Mouse (Mus musculus): ENCODE measurements around the gene Atxn7l1.
A peak's percentile ranks its signal among the peaks of the same experiment; 100 is the strongest.

Atxn7l1 gene

DNA sequence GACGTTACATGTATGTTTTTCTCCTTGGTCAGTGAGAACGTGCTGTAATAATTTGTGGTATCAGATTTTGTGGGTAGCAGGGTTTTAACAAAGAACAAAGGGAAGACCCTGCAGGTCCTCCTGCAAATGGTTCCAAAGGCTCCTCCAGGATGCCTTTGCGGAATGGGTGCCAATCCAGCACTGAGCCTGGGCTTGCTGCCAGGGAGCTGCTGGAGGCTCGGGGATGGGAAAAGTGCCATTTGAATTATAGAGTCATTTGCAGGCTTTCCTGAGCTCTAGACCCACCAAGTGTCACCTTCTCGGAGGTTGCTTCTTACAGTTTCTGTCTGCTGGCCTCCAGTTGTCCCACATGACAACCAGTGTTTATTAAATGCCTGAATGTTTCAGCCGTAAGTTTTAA is 213.2 kb downstream of the Atxn7l1 start:
- DNase-seq (ENCODE audit: low spot score in 2 of 2): peak; percentile 31 to 85

DNA sequence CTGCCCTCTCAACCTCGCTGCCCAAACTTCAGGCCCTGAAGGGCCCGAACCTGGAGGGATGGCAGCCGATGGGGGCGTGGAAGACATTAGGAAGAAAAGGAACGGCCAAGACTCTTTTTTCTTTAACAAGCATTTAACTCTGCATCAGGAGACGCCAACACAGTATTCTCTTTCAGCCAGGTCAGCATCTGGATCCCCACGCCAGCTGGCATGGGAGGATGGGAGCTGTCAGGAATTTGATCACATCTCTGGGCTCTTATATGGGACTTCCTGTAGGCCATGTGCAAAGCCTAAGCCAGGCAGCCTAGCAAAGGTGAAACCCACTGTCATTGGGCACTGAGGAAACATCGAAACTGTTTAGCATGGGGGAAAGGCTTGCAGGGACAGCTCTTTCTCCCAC is 217.0 kb downstream of the Atxn7l1 start:
- DNase-seq (ENCODE audit: low spot score in 2 of 2): no peak

DNA sequence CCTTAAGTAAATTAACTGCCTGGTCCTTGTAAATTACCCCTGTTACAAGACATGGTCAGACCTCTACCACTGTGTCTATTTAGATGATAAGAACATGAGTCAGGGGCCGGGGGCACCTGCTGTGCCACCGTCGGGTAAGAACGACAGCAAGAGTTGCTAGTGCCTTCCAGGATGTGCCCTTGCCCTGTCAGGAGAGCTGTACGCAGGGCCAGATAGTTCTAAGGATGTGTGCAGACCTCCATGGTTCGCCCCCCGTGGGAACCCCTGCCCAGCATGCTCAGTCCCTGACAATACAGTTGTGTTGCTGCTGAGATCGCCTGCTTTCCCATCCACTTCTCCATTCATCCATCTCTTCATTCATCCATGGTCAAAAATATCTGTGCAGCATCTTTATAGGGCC is 217.6 kb downstream of the Atxn7l1 start:
- no peak for DNase-seq (ENCODE audit: low spot score in 2 of 2)

DNA sequence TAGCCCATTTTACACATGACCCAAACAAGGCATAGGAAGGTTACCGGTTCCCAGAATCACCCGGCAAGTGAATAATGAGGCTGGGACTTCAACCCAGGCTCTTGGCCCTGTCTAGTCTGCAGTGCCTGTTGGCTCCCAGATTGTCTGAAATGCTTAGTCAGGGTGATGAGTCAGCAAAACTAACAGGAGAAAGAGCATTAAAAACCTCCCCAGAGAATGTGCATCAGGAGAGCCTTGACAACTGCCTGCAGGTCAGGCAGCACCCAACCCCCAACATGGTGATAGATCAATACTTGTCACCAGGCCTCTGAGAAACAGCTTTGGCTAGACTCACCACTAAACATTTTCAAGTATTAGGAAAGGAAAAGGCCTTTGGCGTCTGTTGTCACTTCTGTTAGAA is 222.1 kb downstream of the Atxn7l1 start:
- no peak for DNase-seq (ENCODE audit: low spot score in 2 of 2)

DNA sequence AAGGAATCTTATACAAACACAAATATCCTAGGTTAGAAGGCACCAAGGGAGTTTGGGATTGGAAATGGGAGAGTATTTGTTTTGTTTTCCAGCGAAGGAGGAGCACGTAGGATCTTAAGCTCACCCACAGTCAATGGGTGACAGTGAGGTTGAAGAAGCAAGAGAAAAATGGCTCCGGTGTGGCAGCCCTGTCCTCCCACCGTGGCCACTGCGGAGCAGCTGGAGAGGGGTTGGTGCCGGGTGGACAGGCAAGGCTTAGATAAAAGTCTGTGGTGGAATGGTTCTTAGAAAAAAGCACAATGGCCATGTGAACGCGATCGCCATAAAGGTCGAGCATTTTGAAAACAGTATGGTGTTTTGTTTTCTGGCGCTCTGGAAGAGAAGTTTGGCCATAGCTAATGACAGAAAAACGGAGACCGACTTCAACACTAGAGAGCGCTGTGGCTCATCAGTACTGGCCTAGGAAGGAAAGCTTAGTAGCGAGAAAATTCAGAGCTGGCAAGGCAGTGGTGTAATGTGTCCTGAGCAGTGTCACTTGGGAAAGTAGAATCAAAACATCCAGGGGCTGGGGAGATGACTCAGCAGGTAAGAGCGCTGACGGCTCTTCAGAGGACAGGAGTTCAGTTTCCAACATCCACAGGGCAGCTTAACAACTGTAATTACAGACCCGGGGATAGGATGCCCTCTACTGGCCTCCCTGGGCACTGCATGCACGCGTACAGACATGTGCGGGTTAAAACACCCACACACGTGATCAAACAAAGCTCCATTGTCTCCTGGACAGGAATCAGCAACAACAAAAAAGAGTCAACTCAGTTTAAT is 232.3 kb downstream of the Atxn7l1 start:
- DNase-seq (ENCODE audit: low spot score in 2 of 2): peak; percentile 40 to 78

DNA sequence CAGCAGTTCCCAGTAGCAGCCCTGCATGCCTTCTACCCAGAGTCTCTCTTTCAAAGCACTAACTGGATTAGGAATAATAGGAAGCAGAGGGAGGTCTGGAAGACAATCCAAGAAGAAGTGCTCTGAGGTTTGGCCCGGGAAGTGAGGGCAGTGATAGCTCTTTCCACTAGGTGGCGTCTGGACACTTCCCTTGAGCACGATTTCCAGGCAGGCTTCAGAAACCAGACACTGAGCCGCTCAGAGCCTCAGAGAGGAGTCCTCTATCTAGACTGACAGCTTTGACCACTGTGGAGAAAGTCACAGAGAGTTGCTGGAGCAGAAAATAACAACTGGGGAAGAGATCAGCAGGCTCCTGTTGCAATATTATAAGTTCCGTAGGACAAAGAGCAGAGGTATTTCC is 241.3 kb downstream of the Atxn7l1 start:
- DNase-seq (ENCODE audit: low spot score in 2 of 2): peak in 1 of 2 experiments; percentile 84

DNA sequence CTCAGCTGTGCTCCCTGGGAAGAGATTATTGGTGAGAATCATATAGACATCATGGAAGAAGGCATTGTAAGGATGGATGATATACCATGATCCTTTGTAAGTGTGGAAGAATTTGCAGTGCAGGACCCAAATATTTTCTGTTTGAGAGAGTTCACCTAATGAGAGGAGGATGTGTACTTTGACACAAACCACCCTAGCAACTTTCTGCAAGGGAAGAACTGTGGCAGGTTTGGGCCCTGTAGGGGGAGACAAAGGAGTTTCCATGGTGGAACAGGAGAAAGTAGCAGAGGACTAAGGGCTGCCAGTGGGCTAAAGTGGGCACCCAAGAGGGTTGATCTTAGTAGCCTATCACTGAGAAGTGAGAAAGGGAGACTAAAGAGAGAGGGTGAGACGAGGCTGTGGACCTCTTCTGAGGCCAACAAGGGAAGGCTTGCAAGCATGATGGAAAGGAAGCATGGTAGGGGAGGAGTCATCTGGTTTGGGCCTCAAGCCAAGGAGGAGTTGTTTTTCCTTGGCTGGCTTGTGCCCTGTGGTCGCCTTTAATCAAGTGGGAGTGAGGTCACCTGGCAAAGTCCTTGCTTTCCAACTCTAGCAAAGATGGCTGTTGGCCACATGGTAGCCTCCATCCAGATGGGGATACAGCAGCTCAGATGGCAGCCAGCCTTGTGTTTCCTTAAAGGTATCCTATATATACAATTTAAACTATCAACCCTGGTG is 243.5 kb downstream of the Atxn7l1 start:
- DNase-seq (ENCODE audit: low spot score in 2 of 2): no peak

DNA sequence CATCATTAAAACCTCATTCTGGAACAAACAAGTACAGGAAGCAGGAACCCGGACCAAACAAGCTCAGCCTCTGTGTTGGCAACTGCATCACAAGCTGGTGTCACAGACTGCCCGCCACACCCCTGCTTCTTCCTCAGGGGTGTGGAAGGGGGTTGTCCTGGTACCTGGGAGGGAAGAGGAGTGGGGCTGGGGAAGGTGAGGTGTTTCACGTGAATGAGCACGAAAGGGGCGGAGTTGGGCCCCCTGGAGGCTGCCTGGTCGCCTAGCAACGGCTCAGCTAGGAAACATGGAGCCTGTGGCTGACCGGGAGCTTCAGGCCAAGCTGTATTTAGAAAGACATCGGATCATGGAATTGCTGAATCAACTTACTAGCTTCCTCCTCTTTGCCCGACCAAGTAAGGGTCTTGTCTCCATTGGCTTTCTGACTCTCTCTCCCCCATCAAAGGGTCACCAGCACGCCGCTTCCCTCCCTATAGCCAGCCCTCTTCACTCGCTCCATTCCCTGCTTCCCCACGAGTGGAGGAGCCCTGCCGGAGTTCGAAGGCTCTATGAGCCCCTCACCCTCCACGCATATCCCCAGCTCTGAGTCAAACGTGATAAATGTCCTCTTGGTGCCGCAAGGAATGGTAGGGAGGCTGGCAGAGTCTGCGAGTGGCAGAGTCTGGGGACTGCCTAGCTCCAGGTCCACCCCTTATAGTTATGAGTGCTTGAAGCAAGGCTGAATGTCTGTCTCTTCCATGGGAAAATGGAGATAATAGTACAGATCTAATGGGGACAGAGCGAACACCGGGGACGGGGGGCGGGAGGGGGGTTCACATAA is 247.5 kb downstream of the Atxn7l1 start, which contains the start of gene Efcab10:
Gene Efcab10, plus strand, starts transcription at position 51 of the 820 bp plus-strand sequence.
- DNase-seq (ENCODE audit: low spot score in 2 of 2): peak in 1 of 2 experiments; percentile 67

DNA sequence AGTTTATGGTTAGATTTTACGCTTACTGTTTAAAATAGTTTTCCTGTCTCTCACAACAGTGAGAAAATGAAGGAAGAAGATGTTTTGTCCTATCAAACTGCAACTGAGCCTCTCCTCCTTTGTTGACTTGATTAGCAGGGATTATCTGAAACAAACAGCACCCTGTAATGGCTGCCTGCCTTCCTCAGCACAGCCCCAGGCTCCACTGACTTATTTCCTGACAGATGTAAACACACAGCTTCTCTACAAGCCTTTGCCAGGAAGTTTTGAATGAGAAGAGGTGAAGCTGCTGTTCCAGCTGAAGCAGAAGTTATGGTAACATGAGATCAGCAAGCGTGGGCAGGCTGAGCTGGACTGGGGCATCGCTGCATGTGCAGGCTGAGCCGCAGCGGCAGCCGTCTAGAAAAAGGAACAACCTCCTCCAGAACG is 255.8 kb downstream of the Atxn7l1 start:
- DNase-seq (ENCODE audit: low spot score in 2 of 2): peak in 1 of 2 experiments; percentile 41

DNA sequence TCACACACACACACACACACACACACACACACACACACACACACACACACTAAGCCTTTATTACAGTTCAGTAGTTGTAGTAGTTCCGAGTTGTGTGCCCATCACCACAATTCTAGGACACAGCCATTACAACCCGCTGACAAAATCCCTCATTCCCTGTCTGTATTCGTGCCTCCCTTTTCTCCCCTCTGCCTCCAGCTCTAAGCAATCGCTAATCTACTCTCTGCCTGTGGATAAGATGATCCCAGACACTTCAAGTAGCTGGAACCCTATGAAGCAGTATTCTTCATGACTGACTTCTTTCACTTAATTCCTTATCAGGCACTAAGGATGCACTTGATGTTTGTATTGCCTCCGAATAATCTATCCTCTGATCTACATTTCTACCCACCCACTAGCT is 257.5 kb downstream of the Atxn7l1 start:
- no peak for DNase-seq (ENCODE audit: low spot score in 2 of 2)

DNA sequence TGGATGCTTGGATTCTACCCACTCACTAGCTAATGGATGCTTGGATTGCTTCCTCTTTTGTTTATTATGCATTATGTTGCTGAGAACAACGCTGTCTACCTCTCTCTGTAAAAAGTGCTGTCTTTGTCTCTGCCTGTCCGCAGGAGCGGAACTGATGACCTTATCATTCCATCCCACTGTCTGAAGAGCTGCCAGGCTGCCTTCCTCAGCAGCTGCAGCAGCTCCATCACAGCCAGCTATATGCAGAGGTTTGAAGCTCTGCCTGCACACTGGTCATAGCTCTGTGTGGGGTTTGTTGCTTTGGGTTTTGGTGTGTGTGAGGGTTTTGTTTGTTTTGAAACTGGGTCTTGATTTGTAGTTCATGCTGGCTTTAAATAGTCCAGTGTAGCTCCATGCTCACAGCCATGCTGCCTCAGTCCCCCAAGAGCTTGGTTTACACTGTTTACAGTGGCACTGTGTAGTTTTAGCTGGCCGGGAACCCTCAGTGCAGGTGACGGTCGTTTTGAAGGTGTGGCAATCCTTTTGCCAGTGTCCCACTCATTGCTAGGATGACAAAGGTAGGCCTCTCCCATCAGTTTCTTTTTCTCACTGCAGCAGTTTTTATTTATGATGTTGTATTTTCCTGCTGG is 258.0 kb downstream of the Atxn7l1 start:
- DNase-seq (ENCODE audit: low spot score in 2 of 2): no peak

DNA sequence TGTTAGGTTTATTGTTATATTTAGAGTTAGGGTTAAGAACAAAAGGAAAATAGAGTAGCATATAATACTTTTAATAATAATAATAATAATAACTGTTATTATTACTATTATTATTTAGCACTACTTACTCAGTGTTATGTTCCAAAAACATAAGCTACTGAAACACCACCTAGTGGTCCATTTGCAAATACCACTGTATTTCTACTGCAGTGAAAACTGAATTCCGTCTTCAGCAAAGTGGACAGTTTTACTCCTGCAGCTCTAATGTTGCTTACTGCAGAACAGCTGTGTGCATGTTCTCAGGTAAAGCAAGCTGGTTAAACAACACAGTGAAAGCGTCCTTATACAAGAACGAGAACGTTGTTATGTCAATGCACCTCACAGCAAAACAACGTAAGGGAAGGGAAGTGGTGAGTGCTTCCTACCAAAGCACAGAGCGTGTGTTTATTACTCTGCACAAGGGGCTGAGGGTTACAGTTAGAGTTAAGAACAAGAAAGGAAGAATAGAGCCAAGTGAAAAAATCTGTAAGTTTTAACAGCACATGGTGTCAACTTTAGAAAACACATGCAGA is 264.2 kb downstream of the Atxn7l1 start:
- no peak for DNase-seq (ENCODE audit: low spot score in 2 of 2)

Data from left cerebral cortex, adult 9 months (tissue).